Mouse (Mus musculus): Measurements from ENCODE around the gene Mknk1. TPM values are rescaled to one million over a fixed set of nuclear protein-coding genes. Genes with fewer than 3 reads are reported as not detected.

The Mknk1 gene
- polyA plus RNA-seq, 1 experiment = 30.9 TPM

DNA sequence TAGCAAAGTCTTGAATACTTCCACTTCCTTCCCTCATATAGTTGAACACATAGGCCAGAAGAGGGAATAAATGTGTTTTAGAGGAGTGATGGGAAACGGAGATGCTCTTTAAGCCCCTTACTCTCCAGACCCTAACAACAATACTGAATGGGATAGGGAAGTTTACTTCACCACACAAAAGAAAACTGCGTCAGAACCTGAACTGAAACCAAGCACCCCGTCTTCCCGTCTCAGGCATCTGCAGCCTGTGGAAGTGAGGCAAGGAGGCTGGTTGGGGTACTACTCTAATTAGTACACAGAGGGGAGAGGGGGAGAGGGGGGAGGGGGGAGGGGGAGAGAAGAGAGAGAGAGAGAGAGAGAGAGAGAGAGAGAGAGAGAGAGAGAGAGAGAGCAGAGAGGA lies 802 bp upstream of the Mknk1 start:
- Histone ChIP-seq H3K4me3 (ENCODE audit: insufficient read depth, low read length) (no peak overlapping the region), H3K27ac (ENCODE audit: insufficient read depth, low read length) (no peak overlapping the region), H3K4me1 (ENCODE audit: control insufficient read depth, insufficient read depth, low read length) (no peaks in the 10 kb centered on the region)
- no peak for TF ChIP-seq POLR2A (IDR thresholded peaks at IDR 0.05; ENCODE audit: low read depth, low read length)
- no peak for TF ChIP-seq CTCF (IDR thresholded peaks at IDR 0.05; ENCODE audit: borderline replicate concordance, insufficient read depth, low read length)

GRCm38 (mm10) chr4:115839956-115840355 lies 958 bp downstream of the Mknk1 start:
- Histone ChIP-seq H3K4me1 (ENCODE audit: control insufficient read depth, insufficient read depth, low read length) (no peaks in the 10 kb centered on the region), H3K27ac (ENCODE audit: insufficient read depth, low read length) (no peak overlapping the region), H3K4me3 (ENCODE audit: insufficient read depth, low read length) (peak overlapping the region; percentile 78)
- TF ChIP-seq POLR2A (IDR thresholded peaks at IDR 0.05; ENCODE audit: low read depth, low read length) (no peak), CTCF (IDR thresholded peaks at IDR 0.05; ENCODE audit: borderline replicate concordance, insufficient read depth, low read length) (no peak)

DNA sequence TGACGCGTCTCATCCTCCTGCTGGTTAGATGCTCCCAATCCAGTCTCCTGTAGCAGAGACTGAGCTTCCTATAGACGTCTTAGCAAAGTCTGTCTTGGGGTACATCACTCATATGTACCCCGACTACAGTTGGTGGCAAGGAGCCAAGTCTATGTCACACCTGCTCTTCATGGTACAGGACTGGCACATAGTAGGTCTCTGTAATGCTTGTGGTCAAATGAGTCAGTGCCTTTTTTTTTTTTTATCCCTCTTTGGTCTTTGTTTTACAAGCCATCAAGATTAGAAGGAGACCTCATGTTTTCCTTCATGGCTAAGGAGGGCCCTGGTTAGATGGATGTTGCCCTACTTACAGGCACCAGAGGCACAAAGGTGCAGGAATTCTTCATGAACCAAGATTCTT lies 1.8 kb downstream of the Mknk1 start:
- H3K27ac ChIP-seq (ENCODE audit: insufficient read depth, low read length) = no peak overlapping the region
- TF ChIP-seq POLR2A (IDR thresholded peaks at IDR 0.05; ENCODE audit: low read depth, low read length) (no peak), CTCF (IDR thresholded peaks at IDR 0.05; ENCODE audit: borderline replicate concordance, insufficient read depth, low read length) (no peak)

GRCm38 (mm10) chr4:115846656-115847055 lies 7.7 kb downstream of the Mknk1 start:
- TF ChIP-seq CTCF (IDR thresholded peaks at IDR 0.05; ENCODE audit: borderline replicate concordance, insufficient read depth, low read length) (no peak), POLR2A (IDR thresholded peaks at IDR 0.05; ENCODE audit: low read depth, low read length) (no peak)
- no peak overlapping the region for H3K4me3 ChIP-seq (ENCODE audit: insufficient read depth, low read length)
- H3K27ac ChIP-seq (ENCODE audit: insufficient read depth, low read length) = no peak overlapping the region
- H3K4me1 ChIP-seq (ENCODE audit: control insufficient read depth, insufficient read depth, low read length) = 0 out of 2 replicates have a peak, but pooled peaks cover 2% of the 10 kb centered on the region

More for the DNA sequence above, 1.8 kb downstream of the Mknk1 start:
- no peaks in the 10 kb centered on the region for H3K4me1 ChIP-seq (ENCODE audit: control insufficient read depth, insufficient read depth, low read length)
- no peak overlapping the region for H3K4me3 ChIP-seq (ENCODE audit: insufficient read depth, low read length)

DNA sequence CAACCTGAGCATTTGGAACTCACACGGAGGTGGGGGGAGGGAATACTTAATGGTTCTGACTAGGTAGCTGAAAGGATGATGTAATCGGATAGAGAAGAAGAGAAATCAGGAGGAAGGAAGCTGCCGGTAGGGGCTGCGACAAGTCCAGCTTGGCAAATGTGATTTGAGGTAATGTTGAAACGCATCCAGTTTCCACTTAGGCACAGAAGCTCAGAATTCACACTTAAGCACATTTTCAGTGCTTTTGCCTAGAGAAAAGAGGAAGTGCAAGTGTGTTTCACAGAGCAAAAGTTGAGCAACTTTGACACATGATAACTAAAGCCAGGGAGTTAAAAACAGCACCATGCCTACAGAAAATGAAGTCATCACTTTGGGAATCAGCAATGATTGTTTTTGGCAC lies 8.4 kb downstream of the Mknk1 start:
- TF ChIP-seq POLR2A (IDR thresholded peaks at IDR 0.05; ENCODE audit: low read depth, low read length) (no peak), CTCF (IDR thresholded peaks at IDR 0.05; ENCODE audit: borderline replicate concordance, insufficient read depth, low read length) (no peak)
- 0 out of 2 replicates have a peak, but pooled peaks cover 2% of the 10 kb centered on the region for H3K4me1 ChIP-seq (ENCODE audit: control insufficient read depth, insufficient read depth, low read length)
- no peak overlapping the region for H3K27ac ChIP-seq (ENCODE audit: insufficient read depth, low read length)
- no peak overlapping the region for H3K4me3 ChIP-seq (ENCODE audit: insufficient read depth, low read length)

DNA sequence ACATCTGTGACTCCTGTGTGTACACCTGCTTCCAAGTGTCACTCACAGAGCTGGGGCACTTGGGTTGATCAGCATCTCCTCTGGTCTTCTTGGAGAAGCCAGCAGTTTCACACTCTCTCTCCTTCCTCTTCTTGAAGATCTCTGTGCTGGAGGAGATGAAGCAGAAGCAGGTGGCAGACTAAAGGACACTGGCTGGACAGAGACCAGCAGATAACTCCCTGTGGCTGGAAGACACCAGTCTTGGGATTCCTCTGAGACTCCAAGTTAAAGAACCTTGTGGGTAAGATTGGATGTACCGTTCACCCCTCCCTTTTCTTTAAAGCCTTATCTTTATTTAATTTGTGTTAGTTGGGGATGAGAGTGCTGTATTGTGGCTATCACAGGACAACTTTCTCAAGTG lies 9.1 kb downstream of the Mknk1 start:
- Histone ChIP-seq H3K4me1 (ENCODE audit: control insufficient read depth, insufficient read depth, low read length) (0 out of 2 replicates have a peak, but pooled peaks cover 2% of the 10 kb centered on the region), H3K4me3 (ENCODE audit: insufficient read depth, low read length) (no peak overlapping the region), H3K27ac (ENCODE audit: insufficient read depth, low read length) (no peak overlapping the region)
- no peak for TF ChIP-seq CTCF (IDR thresholded peaks at IDR 0.05; ENCODE audit: borderline replicate concordance, insufficient read depth, low read length)
- TF ChIP-seq POLR2A (IDR thresholded peaks at IDR 0.05; ENCODE audit: low read depth, low read length) = no peak

DNA sequence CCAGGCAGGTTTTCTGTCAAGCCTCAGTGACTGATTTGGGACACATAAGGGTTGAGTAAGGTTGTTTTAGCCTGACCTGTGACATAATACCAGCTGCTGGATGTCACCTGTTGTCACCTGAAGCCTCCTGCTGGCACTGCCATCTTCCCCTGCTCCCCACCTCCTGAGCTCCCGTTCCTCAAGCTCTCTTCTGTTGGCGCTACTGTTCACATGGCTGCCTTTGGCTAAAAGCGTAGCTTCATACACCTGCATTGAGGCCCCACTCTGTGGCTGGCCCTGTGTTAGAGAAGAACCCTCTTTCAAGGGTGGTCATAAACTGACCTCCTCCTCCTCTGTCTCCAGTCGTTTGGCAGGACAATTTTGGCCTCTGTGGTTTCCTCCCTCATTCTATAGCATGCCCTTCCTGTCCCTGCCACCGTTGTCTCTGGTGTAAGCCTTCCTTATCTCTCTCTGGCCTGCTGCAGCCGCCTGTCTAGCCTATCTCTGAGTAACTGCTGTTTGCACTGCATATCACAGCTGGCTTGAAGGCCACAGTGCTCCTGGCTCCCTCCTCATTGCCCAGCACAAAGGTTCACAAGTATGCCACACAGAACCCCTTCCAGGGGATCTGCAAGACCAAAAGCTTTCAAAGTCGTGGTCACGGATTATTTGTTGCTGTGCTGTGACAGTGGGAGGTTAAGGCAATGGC lies 10.1 kb downstream of the Mknk1 start:
- TF ChIP-seq CTCF (IDR thresholded peaks at IDR 0.05; ENCODE audit: borderline replicate concordance, insufficient read depth, low read length) (no peak), POLR2A (IDR thresholded peaks at IDR 0.05; ENCODE audit: low read depth, low read length) (no peak)
- Histone ChIP-seq H3K4me3 (ENCODE audit: insufficient read depth, low read length) (no peak overlapping the region), H3K4me1 (ENCODE audit: control insufficient read depth, insufficient read depth, low read length) (0 out of 2 replicates have a peak, but pooled peaks cover 2% of the 10 kb centered on the region), H3K27ac (ENCODE audit: insufficient read depth, low read length) (no peak overlapping the region)

- Histone ChIP-seq H3K27ac (ENCODE audit: insufficient read depth, low read length) (no peak overlapping the region), H3K4me3 (ENCODE audit: insufficient read depth, low read length) (no peak overlapping the region), H3K4me1 (ENCODE audit: control insufficient read depth, insufficient read depth, low read length) (0 out of 2 replicates have a peak, but pooled peaks cover 2% of the 10 kb centered on the region)
- no peak for TF ChIP-seq CTCF (IDR thresholded peaks at IDR 0.05; ENCODE audit: borderline replicate concordance, insufficient read depth, low read length)
- no peak for TF ChIP-seq POLR2A (IDR thresholded peaks at IDR 0.05; ENCODE audit: low read depth, low read length)
These were observed 11.1 kb downstream of the Mknk1 start for GRCm38 (mm10) chr4:115850111-115850510.

DNA sequence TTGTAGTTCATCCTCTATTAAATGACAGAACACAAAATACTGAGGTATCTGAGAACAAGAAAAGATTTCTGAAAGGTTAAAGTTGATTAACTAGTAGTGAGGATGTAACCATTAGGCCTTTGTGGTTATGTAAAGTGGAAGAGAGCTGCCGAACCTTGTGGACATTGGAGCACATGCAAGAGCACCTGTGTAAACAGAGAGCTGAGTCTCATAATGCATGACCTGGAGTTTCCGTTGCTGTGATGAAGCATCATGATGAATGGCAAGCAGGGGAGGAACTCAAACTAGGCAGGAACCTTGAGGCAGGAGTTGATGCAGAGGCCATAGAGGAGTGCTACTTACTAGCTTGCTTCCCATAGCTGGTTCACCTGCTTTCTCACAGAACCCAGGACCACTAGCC lies 11.6 kb downstream of the Mknk1 start:
- 0 out of 2 replicates have a peak, but pooled peaks cover 2% of the 10 kb centered on the region for H3K4me1 ChIP-seq (ENCODE audit: control insufficient read depth, insufficient read depth, low read length)
- no peak overlapping the region for H3K27ac ChIP-seq (ENCODE audit: insufficient read depth, low read length)
- TF ChIP-seq POLR2A (IDR thresholded peaks at IDR 0.05; ENCODE audit: low read depth, low read length) (no peak), CTCF (IDR thresholded peaks at IDR 0.05; ENCODE audit: borderline replicate concordance, insufficient read depth, low read length) (no peak)

DNA sequence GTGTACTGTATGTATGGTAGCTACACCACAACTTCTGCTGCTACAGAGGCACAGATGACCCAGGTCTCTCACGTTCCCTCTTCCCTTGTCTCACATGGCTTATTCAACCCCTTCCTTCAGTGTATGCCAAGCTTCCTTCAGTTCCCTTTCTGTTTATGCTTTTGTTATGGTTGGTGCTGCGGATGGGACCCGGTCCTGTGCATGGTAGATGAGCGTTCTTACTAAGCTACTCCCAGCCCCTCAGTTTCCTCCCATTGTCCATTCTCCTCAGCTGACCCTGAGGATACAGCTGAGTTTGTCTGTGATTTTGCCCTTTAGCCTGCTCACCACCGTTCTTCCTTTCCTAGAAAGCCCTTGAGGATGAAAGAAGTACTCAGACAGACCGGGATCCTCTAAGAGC lies 12.6 kb downstream of the Mknk1 start:
- no peak for TF ChIP-seq POLR2A (IDR thresholded peaks at IDR 0.05; ENCODE audit: low read depth, low read length)
- no peak for TF ChIP-seq CTCF (IDR thresholded peaks at IDR 0.05; ENCODE audit: borderline replicate concordance, insufficient read depth, low read length)
- Histone ChIP-seq H3K4me1 (ENCODE audit: control insufficient read depth, insufficient read depth, low read length) (0 out of 2 replicates have a peak, but pooled peaks cover 2% of the 10 kb centered on the region), H3K27ac (ENCODE audit: insufficient read depth, low read length) (no peak overlapping the region), H3K4me3 (ENCODE audit: insufficient read depth, low read length) (no peak overlapping the region)

More for the DNA sequence above, 11.6 kb downstream of the Mknk1 start:
- no peak overlapping the region for H3K4me3 ChIP-seq (ENCODE audit: insufficient read depth, low read length)
